ENCODE assay signal across 19 mouse cellular contexts in the genomic region with DNA sequence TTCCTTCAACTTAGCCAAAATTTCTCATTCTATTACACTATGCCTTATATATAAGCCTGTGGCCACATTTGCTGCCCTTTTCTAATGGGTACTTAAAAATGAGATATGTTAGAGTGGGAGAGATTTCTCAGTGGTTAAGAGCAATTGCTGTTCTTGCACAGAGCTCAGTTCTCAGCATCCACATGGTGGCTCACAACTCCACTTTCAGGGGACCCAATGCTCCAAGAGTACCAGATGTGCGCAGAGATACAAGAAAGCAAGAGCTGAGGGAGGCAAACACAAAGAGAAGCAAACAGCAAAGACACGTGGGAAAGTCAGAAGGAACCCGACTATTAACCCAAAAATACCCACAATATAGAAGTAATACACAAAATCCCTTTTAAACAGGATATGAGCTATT.
DNase-seq lines count a peak whose midpoint lies in the region; ATAC-seq and TF ChIP-seq lines count a peak whose summit lies in the region.
"Had no signal": no experiment of that assay in that cellular context is flagged by ENCODE, and none has a peak within 500 bp of the region (broad histone marks: within the 10 kb centered on the region; RNA-seq: fewer than 3 reads in every experiment).

No protein-coding gene starts in this region.

- no peak overlapping the region for H3K27ac ChIP-seq in kidney, embryonic 14.5 days (ENCODE audit: low read depth, low read length)
- H3K27ac ChIP-seq in lung, postnatal 0 days (ENCODE audit: low read length): no peak overlapping the region
- no peak overlapping the region for H3K27ac ChIP-seq in stomach, postnatal 0 days (replicated peaks)
- H3K27ac ChIP-seq: gastrocnemius, adult 2 months; heart, embryonic 13.5 days; limb, embryonic 10.5 days; liver, embryonic 14.5 days; macrophage; midbrain, embryonic 12.5 days had no signal

- WGBS in kidney, embryonic 14.5 days: 68% methylated on average over 3 of the region's 3 CpGs
- 51% methylated on average over 3 of the region's 3 CpGs for WGBS in lung, postnatal 0 days
- WGBS in stomach, postnatal 0 days: 25% methylated on average over 3 of the region's 3 CpGs

- H3K4me3 ChIP-seq in kidney, embryonic 14.5 days (ENCODE audit: low read length): no peak overlapping the region
- no peak overlapping the region for H3K4me3 ChIP-seq in lung, postnatal 0 days (ENCODE audit: low read depth, low read length)
- no peak overlapping the region for H3K4me3 ChIP-seq in stomach, postnatal 0 days (ENCODE audit: low read depth, low read length)
- H3K4me3 ChIP-seq: gastrocnemius, adult 2 months; heart, embryonic 13.5 days; limb, embryonic 10.5 days; midbrain, embryonic 12.5 days had no signal

- peak; percentile 91 for ATAC-seq in frontal cortex, adult (ENCODE audit: low TSS enrichment)
- ATAC-seq in kidney, embryonic 14.5 days (ENCODE audit: low FRiP score, low TSS enrichment): no peak
- no peak for ATAC-seq in lung, postnatal 0 days
- ATAC-seq in stomach, postnatal 0 days (ENCODE audit: low FRiP score, low TSS enrichment): no peak
- ATAC-seq: inflammation-experienced regulatory T-cells, adult 6 months had no signal

- no peak overlapping the region for H3K9ac ChIP-seq in kidney, embryonic 14.5 days (ENCODE audit: low read depth, low read length)
- H3K9ac ChIP-seq in lung, postnatal 0 days (replicated peaks; ENCODE audit: low read depth): no peak overlapping the region
- H3K9ac ChIP-seq in stomach, postnatal 0 days (ENCODE audit: low read length): no peak overlapping the region
- H3K9ac ChIP-seq: heart, embryonic 13.5 days; liver, embryonic 14.5 days; midbrain, embryonic 12.5 days had no signal

- no peaks in the 10 kb centered on the region for H3K27me3 ChIP-seq in kidney, embryonic 14.5 days (ENCODE audit: control insufficient read depth, insufficient read depth, low read length)
- no peaks in the 10 kb centered on the region for H3K27me3 ChIP-seq in lung, postnatal 0 days (replicated peaks; ENCODE audit: insufficient read depth, low read length)
- H3K27me3 ChIP-seq in stomach, postnatal 0 days (ENCODE audit: control insufficient read depth, insufficient read depth, low read length): no peaks in the 10 kb centered on the region
- H3K27me3 ChIP-seq: heart, embryonic 13.5 days; midbrain, embryonic 12.5 days had no signal

- DNase-seq in frontal cortex, postnatal 36 days (ENCODE audit: low spot score in 2 of 2): no peak
- DNase-seq in kidney, postnatal 14 days: peak; percentile 7
- no peak for DNase-seq in lung, postnatal 0 days (ENCODE audit: low spot score)
- DNase-seq in lung, postnatal 14 days: no peak
- no peak for DNase-seq in stomach, postnatal 0 days (ENCODE audit: low spot score)
- DNase-seq in thymus, adult 18-20 months: no peak
- DNase-seq: gastrocnemius, adult 2 months; heart, postnatal 4 days; retina, postnatal 1 day; right cerebral cortex, postnatal 4 days had no signal

- no peaks in the 10 kb centered on the region for H3K9me3 ChIP-seq in kidney, embryonic 14.5 days (ENCODE audit: control insufficient read depth, low read length)
- no peaks in the 10 kb centered on the region for H3K9me3 ChIP-seq in lung, postnatal 0 days (ENCODE audit: low read length)
- no peaks in the 10 kb centered on the region for H3K9me3 ChIP-seq in stomach, postnatal 0 days (ENCODE audit: control insufficient read depth, low read length)
- H3K9me3 ChIP-seq: G1E; heart, embryonic 13.5 days; limb, embryonic 10.5 days; midbrain, embryonic 12.5 days had no signal

- H3K4me1 ChIP-seq in kidney, embryonic 14.5 days (ENCODE audit: control insufficient read depth, insufficient read depth, low read length): no peaks in the 10 kb centered on the region
- H3K4me1 ChIP-seq in lung, postnatal 0 days (ENCODE audit: insufficient read depth, low read depth, low read length): no peaks in the 10 kb centered on the region
- H3K4me1 ChIP-seq in stomach, postnatal 0 days (replicated peaks; ENCODE audit: control insufficient read depth, insufficient read depth): no peaks in the 10 kb centered on the region
- H3K4me1 ChIP-seq: heart, embryonic 13.5 days; limb, embryonic 10.5 days; midbrain, embryonic 12.5 days had no signal

- no peak for TF ChIP-seq EP300 in lung, postnatal 0 days (IDR thresholded peaks at IDR 0.05)
- no peak for TF ChIP-seq EP300 in stomach, postnatal 0 days (optimal IDR thresholded peaks at IDR 0.05)

- H3K36me3 ChIP-seq in kidney, embryonic 14.5 days (ENCODE audit: control insufficient read depth, insufficient read depth, low read length): no peaks in the 10 kb centered on the region
- H3K36me3 ChIP-seq in lung, postnatal 0 days (ENCODE audit: insufficient read depth, low read length): no peaks in the 10 kb centered on the region
- H3K36me3 ChIP-seq in stomach, postnatal 0 days (ENCODE audit: control insufficient read depth, insufficient read depth, low read length): no peaks in the 10 kb centered on the region
- H3K36me3 ChIP-seq: G1E; heart, embryonic 13.5 days; limb, embryonic 10.5 days; midbrain, embryonic 12.5 days had no signal

- TF ChIP-seq CTCF in lung, postnatal 0 days (IDR thresholded peaks at IDR 0.05): peak; percentile 44
- TF ChIP-seq CTCF in stomach, postnatal 0 days (IDR thresholded peaks at IDR 0.05; ENCODE audit: low read depth): peak; percentile 44

- no peak overlapping the region for H3K4me2 ChIP-seq in kidney, embryonic 14.5 days (replicated peaks; ENCODE audit: low read depth, low read length)
- no peak overlapping the region for H3K4me2 ChIP-seq in lung, postnatal 0 days (replicated peaks; ENCODE audit: low read depth, low read length)
- no peak overlapping the region for H3K4me2 ChIP-seq in stomach, postnatal 0 days (replicated peaks; ENCODE audit: low read depth)
- H3K4me2 ChIP-seq: heart, embryonic 13.5 days; midbrain, embryonic 12.5 days had no signal
